Mouse (Mus musculus) heart, adult 11 months (tissue): ENCODE measurements around the gene Mreg.
"Not testable (repeated sequence)": the region's sequence is repeated elsewhere in the genome, so short reads cannot be mapped to it uniquely, and the experiment has no call there.

Experiments used
- DNase-seq: peaks from one replicate; pipeline ENCODE4 v3.0.0; 2022

Mreg gene

GRCm38 (mm10) chr1:72211701-72212699 lies at the start of gene Mreg:
Gene Mreg, minus strand, starts transcription at chr1:72212307.
- DNase-seq, result peak; percentile 97

GRCm38 (mm10) chr1:72256381-72257256 lies 44.5 kb upstream of the Mreg start:
- peak; percentile 92 for DNase-seq

GRCm38 (mm10) chr1:72255854-72256175 lies 43.7 kb upstream of the Mreg start:
- no peak for DNase-seq

DNA sequence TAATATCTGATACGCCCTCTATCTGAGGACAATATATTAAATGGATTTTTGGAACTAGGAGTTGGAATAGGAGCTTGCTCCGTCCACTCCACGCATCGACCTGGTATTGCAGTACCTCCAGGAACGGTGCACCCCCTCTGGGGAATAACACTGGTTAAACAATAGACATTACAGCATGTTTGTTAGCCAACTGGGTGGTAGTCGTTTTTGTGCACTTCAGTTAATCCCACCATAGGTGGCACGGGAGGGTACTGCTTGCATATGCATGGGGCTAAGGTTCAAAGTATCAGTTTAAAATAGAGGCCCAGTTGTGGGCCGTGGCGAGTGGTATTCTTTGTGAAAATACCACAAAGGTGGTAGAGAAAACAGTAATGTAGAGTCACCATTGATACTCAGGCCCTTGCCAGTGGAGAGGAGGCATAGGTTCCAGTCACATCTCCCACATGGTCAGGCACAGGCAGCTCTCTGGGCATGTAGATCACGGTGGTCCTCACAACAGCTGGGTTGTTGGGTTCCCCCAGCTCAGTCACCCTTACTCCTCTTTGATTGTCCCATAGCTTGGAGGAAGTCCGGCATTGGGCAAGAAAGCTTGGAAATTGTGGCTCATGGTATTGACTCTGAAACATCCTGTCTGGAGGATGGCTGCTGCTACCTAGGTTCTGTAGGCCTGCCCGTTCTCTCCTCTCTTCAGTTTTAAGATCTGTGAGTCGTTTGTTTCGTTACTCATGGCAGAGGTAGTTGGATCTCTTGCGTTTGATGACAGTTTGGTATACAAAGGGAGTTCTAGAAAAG lies 43.2 kb upstream of the Mreg start:
- peak; percentile 96 for DNase-seq

DNA sequence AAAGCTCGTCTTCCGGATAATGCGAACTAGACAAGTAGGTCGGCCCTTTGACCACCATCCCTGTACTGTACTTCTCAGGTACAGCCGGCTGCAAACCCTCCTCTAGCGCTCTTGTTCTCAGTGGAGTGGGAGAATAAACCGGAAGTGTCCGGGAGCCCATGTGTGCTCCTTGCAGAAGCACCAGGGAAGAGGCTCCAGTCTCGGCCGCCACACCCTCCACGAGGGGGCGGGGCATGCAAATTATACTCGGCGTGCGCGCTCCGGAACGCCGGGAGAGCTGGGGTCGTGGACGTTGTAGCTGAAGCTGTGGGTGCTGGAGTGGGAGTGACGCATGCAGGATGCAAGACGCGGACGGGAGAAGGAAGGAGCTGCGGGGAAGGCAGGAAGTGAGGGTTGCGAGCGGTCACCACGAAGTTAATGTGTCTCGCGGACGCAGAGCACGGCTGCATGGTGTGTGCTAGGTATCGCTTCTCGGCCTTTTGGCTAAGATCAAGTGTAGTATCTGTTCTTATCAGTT lies 42.5 kb upstream of the Mreg start:
- DNase-seq, result peak; percentile 99

GRCm38 (mm10) chr1:72253881-72254491 lies 41.9 kb upstream of the Mreg start:
- no peak for DNase-seq

GRCm38 (mm10) chr1:72251806-72252205 lies 39.7 kb upstream of the Mreg start:
- no peak for DNase-seq

DNA sequence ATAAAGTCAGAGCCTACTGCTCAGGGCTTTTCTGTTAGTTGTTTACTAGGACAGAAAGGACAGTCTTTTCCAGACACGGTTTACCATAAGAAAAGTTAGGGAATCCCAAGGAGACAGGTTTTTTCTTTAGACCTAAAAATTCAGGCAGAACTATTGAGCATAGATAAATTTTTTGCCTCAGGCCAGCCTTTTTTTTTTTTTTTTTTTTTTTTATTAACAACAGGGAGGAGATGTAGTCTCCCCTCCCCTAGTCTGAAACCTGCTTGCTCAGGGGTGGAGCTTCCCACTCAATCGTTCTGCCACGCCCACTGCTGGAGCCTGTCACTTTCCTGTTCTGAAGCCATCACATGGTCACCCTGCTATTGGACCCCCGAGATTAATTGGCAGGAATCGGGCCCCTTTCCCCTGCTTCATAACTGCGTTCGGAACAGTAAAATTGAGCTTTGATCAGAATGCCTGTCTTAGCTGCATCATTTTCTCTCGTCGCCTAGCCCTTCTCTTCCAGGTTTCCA lies 36.2 kb upstream of the Mreg start:
- not testable (repeated sequence) for DNase-seq

GRCm38 (mm10) chr1:72244317-72245036 lies 32.4 kb upstream of the Mreg start:
- no peak for DNase-seq

- DNase-seq, result peak; percentile 99
Measured at GRCm38 (mm10) chr1:72243656-72244316, 31.7 kb upstream of the Mreg start.

DNA sequence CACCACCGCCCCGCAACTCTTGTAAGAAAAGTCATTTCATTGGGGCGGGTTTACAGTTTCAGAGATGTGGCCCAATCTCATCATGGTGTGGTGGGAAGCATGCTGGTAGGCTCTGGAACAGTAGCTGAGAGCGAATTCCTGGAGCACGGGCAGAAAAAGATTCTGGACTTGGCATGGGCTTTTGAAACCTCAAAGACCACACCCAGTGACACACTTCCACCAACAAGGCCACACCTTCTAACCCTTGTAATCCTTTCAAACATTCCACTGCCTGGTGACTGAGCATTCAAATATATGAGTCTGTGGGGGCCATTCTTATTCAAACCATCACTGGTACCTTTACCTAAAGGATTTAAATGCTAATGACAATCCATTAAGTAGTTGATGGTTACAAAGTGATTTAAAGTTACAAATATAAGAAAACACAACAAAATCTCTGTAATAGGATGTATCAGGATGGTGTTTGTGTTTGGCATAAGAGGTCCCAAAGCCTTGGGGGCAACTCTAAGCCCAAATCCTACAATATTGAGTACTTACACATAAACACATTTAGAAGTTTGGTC lies 30.6 kb upstream of the Mreg start:
- no peak for DNase-seq

- not testable (repeated sequence) for DNase-seq
Measured at GRCm38 (mm10) chr1:72239113-72239512, 27.0 kb upstream of the Mreg start.

GRCm38 (mm10) chr1:72238016-72238580 lies 26.0 kb upstream of the Mreg start:
- DNase-seq, result no peak

GRCm38 (mm10) chr1:72237007-72237775 lies 25.1 kb upstream of the Mreg start:
- peak; percentile 93 for DNase-seq

GRCm38 (mm10) chr1:72236363-72237006 lies 24.4 kb upstream of the Mreg start:
- peak; percentile 98 for DNase-seq

DNA sequence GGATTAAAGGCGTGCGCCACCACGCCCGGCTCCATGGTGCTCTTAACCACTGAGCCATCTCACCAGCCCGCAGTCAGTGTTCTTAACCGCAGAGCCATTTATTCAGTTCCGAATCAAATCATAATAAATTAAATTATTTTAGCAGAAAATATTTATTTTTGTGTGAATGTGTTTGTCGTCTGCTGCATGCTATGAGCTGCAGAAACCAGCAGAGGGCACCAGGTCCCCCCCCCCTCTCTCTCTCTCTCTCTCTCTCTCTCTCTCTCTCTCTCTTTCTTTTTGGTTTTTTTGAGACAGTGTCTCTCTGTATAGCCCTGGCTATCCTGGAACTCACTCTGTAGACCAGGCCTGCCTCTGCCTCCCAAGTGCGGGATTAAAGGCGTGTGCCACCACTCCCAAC lies 20.5 kb upstream of the Mreg start:
- not testable (repeated sequence) for DNase-seq

DNA sequence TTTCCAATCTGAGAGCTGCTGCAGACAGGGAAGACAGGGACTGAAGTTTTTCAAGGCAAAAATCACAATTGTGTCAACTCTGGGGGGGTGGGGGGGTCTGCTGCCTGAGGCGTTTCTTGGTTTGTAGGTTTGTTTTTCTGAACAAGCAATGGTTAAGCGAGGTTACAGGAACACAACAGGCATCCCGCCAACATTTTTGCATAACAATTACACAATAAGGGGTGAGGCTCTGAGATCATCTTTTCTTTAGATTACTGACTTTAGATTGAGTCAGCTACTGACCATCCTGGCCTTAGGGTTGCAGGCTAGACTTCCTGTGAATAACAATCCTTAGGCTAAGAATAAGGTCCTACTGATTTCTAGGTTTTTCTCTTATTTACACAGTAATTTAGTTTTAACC lies 16.9 kb upstream of the Mreg start:
- DNase-seq, result no peak

GRCm38 (mm10) chr1:72227546-72227945 lies 15.4 kb upstream of the Mreg start:
- DNase-seq, result no peak
